18 mouse cellular contexts compared by ENCODE assay signal in genomic region chr15:83482645-83483224, GRCm38 (mm10). TPM values are rescaled to one million over a fixed set of nuclear protein-coding genes. Genes with fewer than 3 reads are reported as not detected.
DNase-seq lines count a peak whose midpoint lies in the region; ATAC-seq lines count a peak whose summit lies in the region.
"Had no signal": no experiment of that assay in that cellular context is flagged by ENCODE, and none has a peak within 500 bp of the region (broad histone marks: within the 10 kb centered on the region; RNA-seq: fewer than 3 reads in every experiment).

No protein-coding gene starts in this region.

- no peaks in the 10 kb centered on the region for H3K27me3 ChIP-seq in splenic B cell, adult 2 months (ENCODE audit: control insufficient read depth, insufficient read depth, low read length, poor library complexity, severe bottlenecking)
- H3K27me3 ChIP-seq in heart, embryonic 12.5 days (replicated peaks), result no peaks in the 10 kb centered on the region
- H3K27me3 ChIP-seq: embryonic facial prominence, embryonic 15.5 days; hindbrain, embryonic 13.5 days; midbrain, embryonic 13.5 days had no signal

- H3K4me1 ChIP-seq in heart, embryonic 12.5 days (replicated peaks), result peaks cover 8% of the 10 kb centered on the region
- H3K4me1 ChIP-seq: embryonic facial prominence, embryonic 15.5 days; hindbrain, embryonic 13.5 days; midbrain, embryonic 13.5 days had no signal

- DNase-seq in retina, embryonic 14.5 days (ENCODE audit: low spot score), result peak; percentile 32
- no peak for DNase-seq in retina, postnatal 1 day
- DNase-seq in MEL-GATA-1-ER (ENCODE audit: extremely low read depth, low read depth), result peak; percentile 48
- peak; percentile 15 for DNase-seq in splenic B cell, adult 2 months (ENCODE audit: low read depth, low spot score)
- no peak for DNase-seq in adipocyte (ENCODE audit: low spot score)
- no peak for DNase-seq in layer of hippocampus, postnatal 14 days (ENCODE audit: low spot score in 2 of 2)
- DNase-seq: adrenal gland, adult 8-10 months; cerebellum, adult 11-12 months; cerebellum, postnatal 25 days; gastrocnemius, postnatal 14 days; lung, adult 2 months had no signal

- 68% methylated on average over 8 of the region's 8 CpGs for WGBS in heart, embryonic 12.5 days

- H3K36me3 ChIP-seq in splenic B cell, adult 2 months (ENCODE audit: control insufficient read depth, insufficient read depth, low read length, poor library complexity, severe bottlenecking), result no peaks in the 10 kb centered on the region
- peaks cover 16% of the 10 kb centered on the region for H3K36me3 ChIP-seq in heart, embryonic 12.5 days
- H3K36me3 ChIP-seq: liver, embryonic 12.5 days had no signal

- H3K27ac ChIP-seq in heart, embryonic 12.5 days (ENCODE audit: poor library complexity, severe bottlenecking), result no peak overlapping the region
- H3K27ac ChIP-seq: embryonic facial prominence, embryonic 15.5 days; hindbrain, embryonic 13.5 days; left cerebral cortex, adult 2 months; liver, embryonic 12.5 days; midbrain, embryonic 13.5 days had no signal

- peak; percentile 33 to 54; a peak in 1 of 4 replicates for ATAC-seq in hematopoietic stem cell, adult 5-6 weeks (replicated peaks in 1 of 2; ENCODE audit: insufficient read depth in 1 of 2, low FRiP score in 2 of 2, low TSS enrichment in 1 of 2, low read depth in 1 of 2, poor library complexity in 2 of 2, severe bottlenecking in 2 of 2)
- no peak for ATAC-seq in heart, embryonic 12.5 days (ENCODE audit: insufficient number of reproducible peaks, low FRiP score)

- no peak overlapping the region for H3K4me3 ChIP-seq in heart, embryonic 12.5 days
- H3K4me3 ChIP-seq: embryonic facial prominence, embryonic 15.5 days; hindbrain, embryonic 13.5 days; left cerebral cortex, adult 2 months; liver, embryonic 12.5 days; midbrain, embryonic 13.5 days had no signal

- no peak overlapping the region for H3K9ac ChIP-seq in heart, embryonic 12.5 days
- H3K9ac ChIP-seq: embryonic facial prominence, embryonic 15.5 days; hindbrain, embryonic 13.5 days; liver, embryonic 12.5 days; midbrain, embryonic 13.5 days had no signal

- H3K9me3 ChIP-seq in heart, embryonic 12.5 days (replicated peaks), result no peaks in the 10 kb centered on the region
- H3K9me3 ChIP-seq: embryonic facial prominence, embryonic 15.5 days; hindbrain, embryonic 13.5 days; liver, embryonic 12.5 days; midbrain, embryonic 13.5 days had no signal

- no peak overlapping the region for H3K4me2 ChIP-seq in heart, embryonic 12.5 days
- H3K4me2 ChIP-seq: embryonic facial prominence, embryonic 15.5 days; hindbrain, embryonic 13.5 days; liver, embryonic 12.5 days; midbrain, embryonic 13.5 days had no signal

RNA-seq across cellular contexts. Expression of gene Pacsin2, which starts 18.3 kb away (rescaled TPM):
- total RNA-seq in hematopoietic stem cell, adult 5-6 weeks (2017), result 62.1 and 83.5 TPM in 2 replicates
- 70.8 and 72.0 TPM in 2 replicates for polyA plus RNA-seq in heart, embryonic 12.5 days (2016; fragmentation: Nextera tagmentation; extraction: Ambion mirVana)
- total RNA-seq in layer of hippocampus, postnatal 14 days (2021), result 10 to 100 TPM; 50.2 to 55.7 TPM

RNA-seq across cellular contexts. Expression of gene Ttll1, which starts 28.0 kb away (rescaled TPM):
- 6.4 and 8.2 TPM in 2 replicates for total RNA-seq in hematopoietic stem cell, adult 5-6 weeks (2017)
- polyA plus RNA-seq in heart, embryonic 12.5 days (2016; fragmentation: Nextera tagmentation; extraction: Ambion mirVana), result 24.5 and 25.4 TPM in 2 replicates
- total RNA-seq in layer of hippocampus, postnatal 14 days (2021), result 10 to 100 TPM; 37.8 to 39.2 TPM

RNA-seq across cellular contexts. Expression of gene Bik, which starts 43.9 kb away (rescaled TPM):
- not detected in 2 replicates for total RNA-seq in hematopoietic stem cell, adult 5-6 weeks (2017)
- 31.2 and 35.4 TPM in 2 replicates for polyA plus RNA-seq in heart, embryonic 12.5 days (2016; fragmentation: Nextera tagmentation; extraction: Ambion mirVana)
- total RNA-seq in layer of hippocampus, postnatal 14 days (2021), result under 1 TPM in 1 of 2 experiments, not detected in 1; 0.37 TPM

Comparison
In these comparisons a context has a peak if more than half of its experiments do, and no peak if none do; other contexts are left out.
1. DNase-seq: peak in retina, embryonic 14.5 days (single experiment), MEL-GATA-1-ER (single experiment) and splenic B cell, adult 2 months (single experiment); none in retina, postnatal 1 day (single experiment), adipocyte (single experiment) and layer of hippocampus, postnatal 14 days (0 of 2).